Mouse (Mus musculus) thymus, postnatal 25 days (tissue): ENCODE measurements around the gene Zzz3.

ENCODE experiments used
- DNase-seq: peaks from one replicate; pipeline ENCODE4 v3.0.0; 2022

The Zzz3 gene

GRCm38 (mm10) chr3:152467312-152467711, 72.0 kb downstream of the Zzz3 start:
- no peak for DNase-seq

GRCm38 (mm10) chr3:152468032-152468431, 72.8 kb downstream of the Zzz3 start:
- no peak for DNase-seq

- DNase-seq: no peak
These were observed 73.3 kb downstream of the Zzz3 start for GRCm38 (mm10) chr3:152468569-152469041.

- no peak for DNase-seq
These were observed 74.3 kb downstream of the Zzz3 start for GRCm38 (mm10) chr3:152469423-152470200.

GRCm38 (mm10) chr3:152470347-152470746, 75.1 kb downstream of the Zzz3 start:
- DNase-seq: no peak

GRCm38 (mm10) chr3:152472676-152473075, 77.4 kb downstream of the Zzz3 start:
- DNase-seq: no peak

GRCm38 (mm10) chr3:152474582-152475277, 79.5 kb downstream of the Zzz3 start:
- DNase-seq: peak; percentile 53

GRCm38 (mm10) chr3:152475278-152475669, 80.0 kb downstream of the Zzz3 start:
- no peak for DNase-seq

GRCm38 (mm10) chr3:152475894-152476293, 80.6 kb downstream of the Zzz3 start:
- DNase-seq: no peak

- peak; percentile 72 for DNase-seq
These were observed 82.7 kb downstream of the Zzz3 start for GRCm38 (mm10) chr3:152477796-152478527.

GRCm38 (mm10) chr3:152478599-152479435, 83.5 kb downstream of the Zzz3 start:
- DNase-seq: peak; percentile 49

GRCm38 (mm10) chr3:152480336-152480735, 85.1 kb downstream of the Zzz3 start:
- DNase-seq: no peak

GRCm38 (mm10) chr3:152482182-152482581, 86.9 kb downstream of the Zzz3 start:
- no peak for DNase-seq

- DNase-seq: no peak
These were observed 88.5 kb downstream of the Zzz3 start for GRCm38 (mm10) chr3:152483800-152484199.

GRCm38 (mm10) chr3:152484206-152484605, 88.9 kb downstream of the Zzz3 start:
- DNase-seq: no peak

- DNase-seq: no peak
These were observed 93.7 kb downstream of the Zzz3 start for GRCm38 (mm10) chr3:152488964-152489363.

- DNase-seq: no peak
These were observed 95.2 kb downstream of the Zzz3 start for GRCm38 (mm10) chr3:152490423-152490822.

- DNase-seq: no peak
These were observed 97.0 kb downstream of the Zzz3 start for GRCm38 (mm10) chr3:152492241-152492640.

GRCm38 (mm10) chr3:152493813-152494212, 98.5 kb downstream of the Zzz3 start:
- no peak for DNase-seq

GRCm38 (mm10) chr3:152494667-152495360, 99.5 kb downstream of the Zzz3 start:
- DNase-seq: no peak

GRCm38 (mm10) chr3:152495415-152495898, 100.2 kb downstream of the Zzz3 start:
- DNase-seq: no peak

- DNase-seq: no peak
These were observed 101.8 kb downstream of the Zzz3 start for GRCm38 (mm10) chr3:152497084-152497483.
